Mouse (Mus musculus): ENCODE results near the gene Xkr8.
"Not testable (repeated sequence)": the region's sequence is repeated elsewhere in the genome, so short reads cannot be mapped to it uniquely, and the experiment has no call there.

The Xkr8 gene

GRCm38 (mm10) chr4:132732148-132732684 is at the start of gene Xkr8:
TSS of gene Xkr8 (minus strand) at chr4:132732546.
- peak; percentile 88 for DNase-seq

DNA sequence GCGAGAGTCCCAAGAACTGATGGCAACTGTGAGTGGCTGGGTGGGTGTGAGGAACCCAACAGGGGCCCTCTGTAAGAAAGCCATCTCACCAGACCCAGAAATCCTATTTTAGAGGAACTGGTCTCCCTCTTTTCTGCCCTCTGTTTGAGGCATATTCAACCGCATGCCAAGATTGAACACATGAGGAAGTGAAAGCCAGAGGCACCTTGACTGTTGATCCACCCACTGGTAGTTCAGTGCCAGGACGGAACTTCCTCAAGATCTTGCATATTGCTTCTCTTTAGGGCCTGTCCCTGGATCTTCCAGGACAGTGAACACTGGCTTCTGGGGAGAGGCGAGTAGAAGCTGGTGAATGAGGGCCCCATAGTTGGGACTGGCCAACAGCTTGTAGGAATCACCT is 47.9 kb upstream of the Xkr8 start:
- no peak for DNase-seq

- no peak for DNase-seq
Observed at GRCm38 (mm10) chr4:132778562-132779201, 46.3 kb upstream of the Xkr8 start.

- peak; percentile 68 to 70 for DNase-seq
Observed at GRCm38 (mm10) chr4:132776764-132777163, 44.4 kb upstream of the Xkr8 start.

DNA sequence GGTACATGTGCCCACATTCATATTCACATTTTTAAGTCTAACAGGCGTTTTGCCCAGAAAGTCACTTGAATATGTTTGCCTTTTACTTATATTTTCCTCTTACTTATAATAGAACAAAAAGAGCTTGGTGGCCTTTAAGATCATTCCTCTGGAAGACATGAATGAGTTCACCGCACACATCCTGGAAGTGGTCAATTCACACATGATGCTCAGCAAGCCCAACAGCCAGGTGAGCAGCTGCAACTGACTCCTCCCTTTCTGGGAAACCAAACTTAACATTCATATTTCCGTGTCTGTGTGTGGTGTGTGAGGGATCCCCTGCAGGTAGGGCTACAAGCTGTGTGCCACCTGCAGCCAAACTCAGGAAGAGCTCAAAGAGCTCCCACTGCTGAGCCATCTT is 42.6 kb upstream of the Xkr8 start:
- DNase-seq = no peak

DNA sequence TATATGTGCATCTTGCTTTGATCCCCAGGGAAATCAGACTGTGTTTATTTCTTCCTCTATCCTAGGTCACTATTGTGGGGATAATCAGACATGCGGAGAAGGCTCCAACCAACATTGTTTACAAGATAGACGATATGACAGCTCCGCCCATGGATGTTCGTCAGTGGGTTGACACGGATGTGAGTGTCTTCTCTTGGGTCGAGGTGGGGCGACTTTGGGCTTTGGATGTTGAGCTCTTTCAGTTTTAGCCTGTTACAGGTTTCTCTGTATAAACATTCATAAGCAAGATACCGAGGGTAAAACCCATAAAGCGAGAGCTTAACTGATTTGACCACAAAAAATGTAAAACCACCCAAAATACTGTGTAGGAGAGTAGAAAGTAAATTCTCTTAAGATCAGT is 39.4 kb upstream of the Xkr8 start:
- DNase-seq = no peak

- peak; percentile 97 for DNase-seq
Observed at GRCm38 (mm10) chr4:132767914-132768876, 35.8 kb upstream of the Xkr8 start, which contains the start of gene Rpa2. TSS of gene Rpa2 (plus strand) at chr4:132768332.

- DNase-seq = not testable (repeated sequence)
Observed at GRCm38 (mm10) chr4:132763125-132763524, 30.8 kb upstream of the Xkr8 start.

GRCm38 (mm10) chr4:132762602-132763001 is 30.3 kb upstream of the Xkr8 start:
- no peak for DNase-seq

GRCm38 (mm10) chr4:132760296-132760695 is 27.9 kb upstream of the Xkr8 start:
- DNase-seq = no peak

DNA sequence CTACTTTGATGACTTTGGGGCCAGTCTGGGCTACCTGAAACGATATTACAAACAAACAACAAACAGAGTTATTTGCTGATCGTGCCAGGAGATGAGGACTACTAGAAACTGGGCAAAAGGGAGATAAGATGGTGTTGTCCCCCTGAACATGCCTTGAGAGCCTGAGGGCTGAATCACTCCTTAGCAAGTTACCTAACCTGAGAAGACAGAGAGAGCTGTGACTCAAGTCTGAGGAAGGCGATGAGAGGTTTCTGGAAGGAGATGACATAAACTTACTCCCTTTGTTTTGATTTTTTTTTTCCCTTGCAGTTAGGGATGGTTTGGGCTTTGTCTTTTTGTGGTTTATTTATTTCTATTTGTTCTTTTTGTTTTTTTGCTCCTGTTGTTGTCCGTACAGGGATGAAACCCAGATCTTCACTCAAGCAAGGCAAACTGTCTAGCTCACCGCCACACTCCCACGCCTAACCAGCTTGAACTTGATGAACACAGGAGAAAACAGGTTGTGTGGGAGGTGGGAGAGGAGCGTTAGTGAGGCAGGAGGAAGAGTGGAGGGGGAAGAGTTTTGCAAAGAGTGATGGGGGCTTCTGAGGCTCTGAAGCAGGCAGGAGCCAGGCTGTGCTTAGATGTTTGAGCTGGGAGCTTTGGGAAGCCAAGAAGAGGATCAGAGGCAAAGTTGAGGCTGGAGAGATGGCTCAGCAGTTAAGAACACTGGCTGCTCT is 25.4 kb upstream of the Xkr8 start:
- DNase-seq = no peak

- peak; percentile 16 to 22 for DNase-seq
Observed at GRCm38 (mm10) chr4:132756974-132757373, 24.6 kb upstream of the Xkr8 start, which contains the start of gene Smpdl3b. TSS of gene Smpdl3b (minus strand) at chr4:132757252.

- DNase-seq = no peak
Observed at GRCm38 (mm10) chr4:132752992-132753391, 20.6 kb upstream of the Xkr8 start.

DNA sequence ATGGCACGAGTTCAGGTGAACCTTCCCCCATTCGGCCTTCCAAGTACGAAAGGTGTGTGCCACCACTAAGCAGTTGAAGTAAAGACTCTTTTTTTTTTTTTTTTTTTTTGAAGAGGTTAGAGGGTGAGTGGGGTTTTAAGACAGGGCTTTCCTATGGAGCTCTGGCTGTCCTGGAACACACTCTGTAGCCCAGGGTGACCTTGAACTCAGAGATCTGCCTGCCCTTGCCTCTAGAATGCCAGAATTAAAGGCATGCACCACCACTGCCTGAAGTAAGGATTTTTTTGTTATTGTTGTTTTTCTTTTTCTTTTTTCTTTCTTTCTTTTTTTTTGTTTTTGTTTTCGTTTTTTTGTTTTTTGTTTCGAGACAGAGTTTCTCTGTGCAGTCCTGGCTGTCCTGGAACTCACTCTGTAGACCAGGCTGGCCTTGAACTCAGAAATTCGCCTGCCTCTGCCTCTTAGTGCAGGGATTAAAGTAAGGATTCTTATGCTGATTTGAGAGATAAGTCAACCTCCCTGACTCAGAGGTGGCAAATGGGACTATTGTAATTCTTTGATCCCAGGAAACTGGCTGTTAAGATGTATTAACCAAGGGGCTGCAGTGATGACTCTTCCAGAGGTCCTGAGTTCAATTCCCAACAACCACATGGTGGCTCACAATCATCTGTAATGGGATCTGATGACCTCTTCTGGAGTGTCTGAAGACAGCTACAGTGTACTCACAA is 17.1 kb upstream of the Xkr8 start:
- no peak for DNase-seq

DNA sequence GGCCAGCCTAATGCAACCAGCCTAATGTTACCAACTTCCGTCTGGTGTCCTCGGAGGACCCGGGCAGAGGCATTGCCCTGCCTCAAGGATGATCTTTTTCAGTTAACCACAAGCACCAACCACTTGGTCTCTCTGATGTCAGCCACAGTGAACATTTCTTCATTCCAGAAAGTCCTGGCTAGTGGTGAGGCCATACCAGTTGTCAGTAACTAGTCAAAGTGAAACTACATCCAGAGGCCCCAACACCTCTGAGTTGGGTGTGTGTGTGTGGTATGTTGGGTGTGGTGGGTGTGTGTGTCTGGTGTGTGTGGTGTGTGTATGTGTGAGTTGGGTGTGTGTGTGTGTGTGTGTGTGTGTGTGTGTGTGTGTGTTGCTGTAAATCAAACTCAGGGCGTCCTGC is 16.4 kb upstream of the Xkr8 start:
- no peak for DNase-seq

GRCm38 (mm10) chr4:132747664-132748259 is 15.4 kb upstream of the Xkr8 start:
- DNase-seq = peak; percentile 27 to 38

- DNase-seq = no peak
Observed at GRCm38 (mm10) chr4:132746911-132747517, 14.7 kb upstream of the Xkr8 start.

- no peak for DNase-seq
Observed at GRCm38 (mm10) chr4:132743992-132744911, 11.9 kb upstream of the Xkr8 start.

DNA sequence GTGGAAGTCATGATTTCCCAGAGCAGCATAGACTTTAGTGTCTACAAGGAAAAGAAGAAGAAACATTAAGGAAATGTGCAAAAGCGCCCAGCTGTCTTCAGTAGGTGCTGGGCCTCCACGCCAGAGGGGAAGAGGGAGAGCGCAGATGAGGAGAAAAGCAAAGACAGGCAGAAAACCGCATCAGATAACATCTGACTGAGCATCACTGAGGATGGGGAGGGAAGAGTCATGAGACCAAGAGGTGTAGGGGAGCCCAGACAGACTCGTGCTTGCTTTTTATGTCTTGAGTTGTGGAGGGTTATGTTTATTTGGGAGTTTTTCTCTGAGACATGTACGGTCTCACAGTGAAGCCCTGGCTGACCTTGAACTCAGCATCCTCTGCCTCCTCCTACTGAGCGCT is 9.1 kb upstream of the Xkr8 start:
- DNase-seq = no peak

DNA sequence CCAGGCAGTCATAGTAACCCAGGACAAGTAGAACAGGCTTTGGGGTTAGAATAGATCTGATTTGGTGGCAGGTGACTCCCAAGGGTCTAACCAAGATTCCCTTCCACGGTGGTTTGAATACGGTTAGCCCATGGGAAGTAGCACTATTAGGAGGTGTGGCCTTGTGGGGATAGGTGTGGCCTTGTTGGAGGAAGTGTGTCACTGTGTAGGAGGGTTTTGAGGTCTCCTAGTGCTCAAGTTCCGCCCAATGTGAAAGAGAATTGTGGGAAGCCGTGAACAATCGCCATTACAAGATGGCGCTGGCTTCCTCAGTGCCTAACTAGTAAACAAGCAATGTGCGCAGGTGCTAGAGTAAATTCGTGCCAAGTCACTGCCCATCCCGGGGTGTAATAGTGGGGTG is 4.8 kb upstream of the Xkr8 start:
- DNase-seq = not testable (repeated sequence)
